28 mouse cellular contexts compared by ENCODE assay signal in genomic region chr7:90334362-90334761, GRCm38 (mm10). TPM values are rescaled to one million over a fixed set of nuclear protein-coding genes. Genes with fewer than 3 reads are reported as not detected.
"Had no signal": no experiment of that assay in that cellular context is flagged by ENCODE, and none has a peak within 500 bp of the region (broad histone marks: within the 10 kb centered on the region; RNA-seq: fewer than 3 reads in every experiment).

No protein-coding gene starts in this region.

- ATAC-seq: hindbrain, embryonic 16.5 days; inflammation-experienced regulatory T-cells, adult 6 months; intestine, embryonic 15.5 days; intestine, postnatal 0 days; liver, embryonic 12.5 days had no signal

- DNase-seq: gastrocnemius, adult 2 months; gastrocnemius, postnatal 10 days; gastrocnemius, postnatal 25 days; heart, adult 18-20 months; heart, postnatal 10 days; heart, postnatal 4 days; kidney, adult 2 months; kidney, adult 9 months; kidney, postnatal 10 days; kidney, postnatal 25 days; kidney, postnatal 4 days; liver had no signal

- H3K9ac ChIP-seq: heart, embryonic 12.5 days; hindbrain, embryonic 12.5 days; hindbrain, embryonic 14.5 days; intestine, embryonic 15.5 days; kidney, embryonic 15.5 days; limb, embryonic 12.5 days; liver, embryonic 12.5 days; liver, embryonic 14.5 days had no signal

- H3K36me3 ChIP-seq: heart, embryonic 10.5 days; heart, embryonic 12.5 days; hindbrain, embryonic 10.5 days; hindbrain, embryonic 12.5 days; intestine, embryonic 15.5 days; kidney, embryonic 15.5 days; limb, embryonic 10.5 days; limb, embryonic 12.5 days; liver, embryonic 12.5 days had no signal

- H3K4me3 ChIP-seq: gastrocnemius, adult 2 months; heart, embryonic 10.5 days; heart, embryonic 12.5 days; hindbrain, embryonic 10.5 days; hindbrain, embryonic 12.5 days; intestine, embryonic 15.5 days; kidney, embryonic 15.5 days; layer of hippocampus, adult 2 months; limb, embryonic 10.5 days; limb, embryonic 12.5 days; liver, embryonic 12.5 days had no signal

- H3K9me3 ChIP-seq: heart, embryonic 10.5 days; heart, embryonic 12.5 days; hindbrain, embryonic 10.5 days; hindbrain, embryonic 12.5 days; intestine, embryonic 15.5 days; kidney, embryonic 15.5 days; limb, embryonic 10.5 days; limb, embryonic 12.5 days; liver, embryonic 12.5 days had no signal

- H3K27ac ChIP-seq: gastrocnemius, adult 2 months; heart, embryonic 10.5 days; hindbrain, embryonic 10.5 days; hindbrain, embryonic 12.5 days; hindbrain, embryonic 14.5 days; intestine, embryonic 15.5 days; kidney, embryonic 15.5 days; layer of hippocampus, adult 2 months; limb, embryonic 10.5 days; limb, embryonic 12.5 days; liver, embryonic 12.5 days; liver, embryonic 14.5 days had no signal

- H3K27me3 ChIP-seq: heart, embryonic 12.5 days; hindbrain, embryonic 12.5 days; intestine, embryonic 15.5 days; kidney, embryonic 15.5 days; limb, embryonic 12.5 days; liver, embryonic 12.5 days had no signal

- H3K4me2 ChIP-seq: heart, embryonic 12.5 days; hindbrain, embryonic 12.5 days; hindbrain, embryonic 14.5 days; intestine, embryonic 15.5 days; kidney, embryonic 15.5 days; limb, embryonic 12.5 days; liver, embryonic 12.5 days had no signal

- H3K4me1 ChIP-seq: heart, embryonic 10.5 days; hindbrain, embryonic 12.5 days; intestine, embryonic 15.5 days; kidney, embryonic 15.5 days; limb, embryonic 12.5 days; liver, embryonic 12.5 days had no signal

RNA-seq across cellular contexts. Expression of gene Sytl2, which starts 32.3 kb away (rescaled TPM):
- total RNA-seq: granulocyte monocyte progenitor cell, adult 5-6 weeks had no signal
